15 mouse cellular contexts compared by ENCODE assay signal in the genomic region with DNA sequence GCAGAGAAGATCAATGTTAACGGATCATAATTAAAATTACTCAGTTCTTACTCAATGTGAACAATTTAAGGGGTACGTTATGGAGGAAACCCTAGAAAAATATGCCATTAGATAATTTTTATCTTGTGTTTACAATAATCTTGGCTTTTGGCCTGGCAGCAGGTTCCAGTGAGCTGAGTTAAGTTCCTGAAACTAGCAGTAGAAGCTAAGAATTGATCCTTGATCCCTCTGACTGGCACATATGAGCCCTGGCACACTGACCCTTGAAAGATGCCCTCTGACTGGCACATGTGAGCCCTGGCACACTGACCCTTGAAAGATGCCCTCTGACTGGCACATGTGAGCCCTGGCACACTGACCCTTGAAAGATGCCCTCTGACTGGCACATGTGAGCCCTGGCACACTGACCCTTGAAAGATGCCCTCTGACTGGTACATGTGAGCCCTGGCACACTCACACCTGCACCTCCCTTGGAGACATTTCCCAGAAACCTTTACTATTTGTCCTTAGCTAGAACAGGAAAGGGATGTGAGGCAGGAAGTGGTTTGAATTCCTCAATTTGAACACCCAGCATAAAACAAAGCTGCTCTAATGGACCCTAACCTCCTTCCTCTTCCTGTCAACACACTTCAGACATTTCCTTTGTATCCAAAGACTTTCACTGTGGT. TPM values are rescaled to one million over a fixed set of nuclear protein-coding genes. Genes with fewer than 3 reads are reported as not detected.
A peak's percentile ranks its signal among the peaks of the same experiment; 100 is the strongest.
DNase-seq lines count a peak whose midpoint lies in the region; ATAC-seq and TF ChIP-seq lines count a peak whose summit lies in the region.
"Had no signal": no experiment of that assay in that cellular context is flagged by ENCODE, and none has a peak within 500 bp of the region (broad histone marks: within the 10 kb centered on the region; RNA-seq: fewer than 3 reads in every experiment).

No protein-coding gene starts in this region.

- ATAC-seq in heart, embryonic 14.5 days (ENCODE audit: insufficient number of reproducible peaks, insufficient read depth, low FRiP score, low read depth) = no peak; the same call in 1 of the 2 replicates
- ATAC-seq in erythroid progenitor cell, adult 5-6 weeks (replicated peaks; ENCODE audit: low FRiP score, poor library complexity, severe bottlenecking) = no peak
- ATAC-seq: midbrain, embryonic 13.5 days had no signal

- no peak for TF ChIP-seq RAD21 in MEL (IDR thresholded peaks at IDR 0.05; ENCODE audit: low read depth, low read length)

- no peaks in the 10 kb centered on the region for H3K79me2 ChIP-seq in MEL (ENCODE audit: control insufficient read depth, insufficient read depth, low read length, poor library complexity)

- no peak overlapping the region for H3K4me3 ChIP-seq in MEL (ENCODE audit: control insufficient read depth in 1 of 2, insufficient read depth in 1 of 2, low read depth in 2 of 2, low read length in 2 of 2)
- H3K4me3 ChIP-seq in heart, embryonic 14.5 days (ENCODE audit: control insufficient read depth in 1 of 2, insufficient read depth in 1 of 2, low read depth in 1 of 2, low read length in 2 of 2) = no peak overlapping the region
- H3K4me3 ChIP-seq: midbrain, embryonic 13.5 days had no signal

- H3K9ac ChIP-seq in MEL (ENCODE audit: control insufficient read depth, low read depth, low read length, poor library complexity, severe bottlenecking) = no peak overlapping the region
- H3K9ac ChIP-seq in heart, embryonic 14.5 days (ENCODE audit: low read length) = no peak overlapping the region
- H3K9ac ChIP-seq: midbrain, embryonic 13.5 days had no signal

- H3K27me3 ChIP-seq in MEL (ENCODE audit: control insufficient read depth in 1 of 2, insufficient read depth in 2 of 2, low read length in 2 of 2) = 0 out of 4 replicates have a peak, but pooled peaks cover 0 to 2% of the 10 kb centered on the region in 2 experiments
- no peaks in the 10 kb centered on the region for H3K27me3 ChIP-seq in heart, embryonic 14.5 days (ENCODE audit: control insufficient read depth, insufficient read depth, low read length)
- H3K27me3 ChIP-seq: midbrain, embryonic 13.5 days had no signal

- DNase-seq in kidney, adult 8-10 months = peak; percentile 52 to 58
- no peak for DNase-seq in kidney, postnatal 4 days
- peak; percentile 18 for DNase-seq in MEL (ENCODE audit: low read depth, low spot score)
- DNase-seq in lung, postnatal 36 days = peak; percentile 43
- no peak for DNase-seq in natural killer cell, adult 2 months (ENCODE audit: low spot score in 2 of 2)
- no peak for DNase-seq in left cerebral cortex, adult 8-10 months (ENCODE audit: low spot score in 2 of 2)
- DNase-seq: adrenal gland, adult 8-10 months; cerebellum, postnatal 10 days had no signal

- WGBS in heart, embryonic 14.5 days = 58% methylated on average over 2 of the region's 2 CpGs

- no peak for TF ChIP-seq POLR2A in MEL (IDR thresholded peaks at IDR 0.05; ENCODE audit: control insufficient read depth in 1 of 2, insufficient read depth in 1 of 2, low read depth in 1 of 2, low read length in 2 of 2, poor library complexity in 1 of 2)

- no peak overlapping the region for H3K4me2 ChIP-seq in heart, embryonic 14.5 days (ENCODE audit: low read length)
- H3K4me2 ChIP-seq: midbrain, embryonic 13.5 days had no signal

- peak; percentile 16 to 42; a peak in 2 of 4 replicates for TF ChIP-seq EP300 in MEL (IDR thresholded peaks at IDR 0.05; ENCODE audit: low read depth in 1 of 2, low read length in 2 of 2)

- H3K36me3 ChIP-seq in MEL (ENCODE audit: control insufficient read depth in 1 of 2, insufficient read depth in 2 of 2, low read length in 2 of 2) = no peaks in the 10 kb centered on the region; a peak in 1 of 4 replicates
- no peaks in the 10 kb centered on the region for H3K36me3 ChIP-seq in heart, embryonic 14.5 days (ENCODE audit: control insufficient read depth, insufficient read depth, low read length)
- H3K36me3 ChIP-seq: midbrain, embryonic 13.5 days had no signal

- peaks cover 0 to 9% of the 10 kb centered on the region in 2 experiments; a peak in 2 of 4 replicates for H3K4me1 ChIP-seq in MEL (ENCODE audit: control insufficient read depth in 1 of 2, insufficient read depth in 2 of 2, low read length in 2 of 2)
- peaks cover 2 to 5% of the 10 kb centered on the region in 2 experiments; a peak in 3 of 4 replicates for H3K4me1 ChIP-seq in heart, embryonic 14.5 days (ENCODE audit: control insufficient read depth in 2 of 2, insufficient read depth in 2 of 2, low read length in 2 of 2)
- H3K4me1 ChIP-seq: midbrain, embryonic 13.5 days had no signal

- TF ChIP-seq CTCF in MEL (IDR thresholded peaks at IDR 0.05 in 2 of 3, conservative IDR thresholded peaks at IDR 0.05 in 1 of 3; ENCODE audit: control insufficient read depth in 1 of 3, insufficient read depth in 1 of 3, low read depth in 2 of 3, low read length in 3 of 3, poor library complexity in 1 of 3, severe bottlenecking in 1 of 3) = no peak

- no peaks in the 10 kb centered on the region for H3K9me3 ChIP-seq in MEL (replicated peaks; ENCODE audit: insufficient read depth, low read length)
- H3K9me3 ChIP-seq in heart, embryonic 14.5 days (ENCODE audit: control insufficient read depth, low read length) = no peaks in the 10 kb centered on the region
- H3K9me3 ChIP-seq: midbrain, embryonic 13.5 days had no signal

- H3K27ac ChIP-seq in MEL (ENCODE audit: control insufficient read depth, low read depth, low read length) = no peak overlapping the region
- H3K27ac ChIP-seq in heart, embryonic 14.5 days (replicated peaks in 1 of 2; ENCODE audit: control insufficient read depth in 1 of 2, insufficient read depth in 1 of 2, low read depth in 2 of 2, low read length in 2 of 2) = peak overlapping the region; percentile 28 to 68; a peak in 2 of 4 replicates
- H3K27ac ChIP-seq: midbrain, embryonic 13.5 days had no signal

TF ChIP-seq in MEL, 35 proteins besides CTCF, POLR2A, EP300 and RAD21:
- TF ChIP-seq GATA1 (IDR thresholded peaks at IDR 0.05; ENCODE audit: low read depth, low read length) = peak; percentile 41; the same call in 1 of the 2 replicates
- TF ChIP-seq TBP (IDR thresholded peaks at IDR 0.05; ENCODE audit: low read depth, low read length) = no peak
- no peak for TF ChIP-seq SIN3A (IDR thresholded peaks at IDR 0.05; ENCODE audit: low read length)
- peak; percentile 31; the same call in 1 of the 2 replicates for TF ChIP-seq TCF12 (IDR thresholded peaks at IDR 0.05; ENCODE audit: low read depth, low read length)

RNA-seq across cellular contexts. Expression of a gene that starts 9.4 kb away (rescaled TPM):
- not detected in 2 replicates for total RNA-seq in MEL (2012; rRNA removed)
- not detected for polyA plus RNA-seq in MEL (2012; ENCODE audit: insufficient read depth in 1 of 2, insufficient read length in 2 of 2, low read depth in 1 of 2, low replicate concordance in 2 of 2, missing spikeins in 1 of 2)
- polyA plus RNA-seq in heart, embryonic 14.5 days (2014; fragmentation: Nextera tagmentation; extraction: Ambion mirVana) = 0.32 and 0.57 TPM in 2 replicates
- total RNA-seq in erythroid progenitor cell, adult 5-6 weeks (2015; ENCODE audit: low replicate concordance) = not detected in 2 replicates
- total RNA-seq in erythroid progenitor cell, adult 5-6 weeks (2017; ENCODE audit: low replicate concordance) = not detected in 2 replicates
- under 1 TPM in 1 of 4 experiments, not detected in 3; 0.23 TPM for total RNA-seq in left cerebral cortex, adult 8-10 months (2022)
- total RNA-seq: ES-E14; gastrocnemius, adult 18-20 months had no signal
- polyA plus RNA-seq: midbrain, embryonic 13.5 days; stomach, embryonic 14.5 days had no signal

RNA-seq across cellular contexts. Expression of a gene that starts 42.3 kb away (rescaled TPM):
- total RNA-seq in MEL (2012; rRNA removed) = 0.65 and 0.85 TPM in 2 replicates
- 1 to 10 TPM in 1 of 2 experiments, not detected in 1; 1.7 TPM for polyA plus RNA-seq in MEL (2012; ENCODE audit: insufficient read depth in 1 of 2, insufficient read length in 2 of 2, low read depth in 1 of 2, low replicate concordance in 2 of 2, missing spikeins in 1 of 2)
- polyA plus RNA-seq in heart, embryonic 14.5 days (2014; fragmentation: Nextera tagmentation; extraction: Ambion mirVana) = 0.36 and 0.59 TPM in 2 replicates
- total RNA-seq in erythroid progenitor cell, adult 5-6 weeks (2015; ENCODE audit: low replicate concordance) = 71.0 and 182 TPM in 2 replicates
- total RNA-seq in erythroid progenitor cell, adult 5-6 weeks (2017; ENCODE audit: low replicate concordance) = 38.7 and 45.7 TPM in 2 replicates
- 1 to 10 TPM; 1.2 to 2.0 (median 1.4) TPM for total RNA-seq in left cerebral cortex, adult 8-10 months (2022)
- polyA plus RNA-seq: stomach, embryonic 14.5 days had no signal

RNA-seq across cellular contexts. Expression of a gene that starts 43.5 kb away (rescaled TPM):
- not detected in 2 replicates for total RNA-seq in MEL (2012; rRNA removed)
- polyA plus RNA-seq in MEL (2012; ENCODE audit: insufficient read depth in 1 of 2, insufficient read length in 2 of 2, low read depth in 1 of 2, low replicate concordance in 2 of 2, missing spikeins in 1 of 2) = not detected
- polyA plus RNA-seq in heart, embryonic 14.5 days (2014; fragmentation: Nextera tagmentation; extraction: Ambion mirVana) = not detected in 2 replicates
- not detected in 2 replicates for total RNA-seq in erythroid progenitor cell, adult 5-6 weeks (2015; ENCODE audit: low replicate concordance)
- not detected in 2 replicates for total RNA-seq in erythroid progenitor cell, adult 5-6 weeks (2017; ENCODE audit: low replicate concordance)
- total RNA-seq in left cerebral cortex, adult 8-10 months (2022) = not detected
- total RNA-seq: adrenal gland, adult 8-10 months; ES-E14; gastrocnemius, adult 18-20 months; left cerebral cortex, postnatal 25 days had no signal
- polyA plus RNA-seq: midbrain, embryonic 13.5 days; stomach, embryonic 14.5 days had no signal

RNA-seq across cellular contexts. Expression of a gene that starts 51.8 kb away (rescaled TPM):
- total RNA-seq in MEL (2012; rRNA removed) = not detected in 2 replicates
- polyA plus RNA-seq in MEL (2012; ENCODE audit: insufficient read depth in 1 of 2, insufficient read length in 2 of 2, low read depth in 1 of 2, low replicate concordance in 2 of 2, missing spikeins in 1 of 2) = not detected
- polyA plus RNA-seq in heart, embryonic 14.5 days (2014; fragmentation: Nextera tagmentation; extraction: Ambion mirVana) = not detected in 2 replicates
- not detected in 2 replicates for total RNA-seq in erythroid progenitor cell, adult 5-6 weeks (2015; ENCODE audit: low replicate concordance)
- total RNA-seq in erythroid progenitor cell, adult 5-6 weeks (2017; ENCODE audit: low replicate concordance) = not detected in 2 replicates
- not detected for total RNA-seq in left cerebral cortex, adult 8-10 months (2022)
- total RNA-seq: adrenal gland, adult 8-10 months; ES-E14; gastrocnemius, adult 18-20 months; left cerebral cortex, postnatal 25 days had no signal
- polyA plus RNA-seq: midbrain, embryonic 13.5 days; stomach, embryonic 14.5 days had no signal

RNA-seq across cellular contexts. Expression of a gene that starts 53.8 kb away (rescaled TPM):
- total RNA-seq in MEL (2012; rRNA removed) = 11.7 and 14.5 TPM in 2 replicates
- 10 to 100 TPM in 1 of 2 experiments, not detected in 1; 45.2 TPM for polyA plus RNA-seq in MEL (2012; ENCODE audit: insufficient read depth in 1 of 2, insufficient read length in 2 of 2, low read depth in 1 of 2, low replicate concordance in 2 of 2, missing spikeins in 1 of 2)
- not detected in 2 replicates for polyA plus RNA-seq in heart, embryonic 14.5 days (2014; fragmentation: Nextera tagmentation; extraction: Ambion mirVana)
- total RNA-seq in erythroid progenitor cell, adult 5-6 weeks (2015; ENCODE audit: low replicate concordance) = not detected in 2 replicates
- 59.7 TPM in 1 of 2 replicates, not detected in the other for total RNA-seq in erythroid progenitor cell, adult 5-6 weeks (2017; ENCODE audit: low replicate concordance)
- total RNA-seq in left cerebral cortex, adult 8-10 months (2022) = 10 to 100 TPM in 1 of 4 experiments, 1 to 10 TPM in 3; 6.5 to 18.1 (median 8.9) TPM
- polyA plus RNA-seq: midbrain, embryonic 13.5 days; stomach, embryonic 14.5 days had no signal

Comparison
In these comparisons a context has a peak if more than half of its experiments do, and no peak if none do; other contexts are left out.
1. DNase-seq: peak in kidney, adult 8-10 months (2 of 2), MEL (single experiment) and lung, postnatal 36 days (single experiment); none in kidney, postnatal 4 days (0 of 2), natural killer cell, adult 2 months (0 of 2) and left cerebral cortex, adult 8-10 months (0 of 2).
2. RNA of a gene that starts 42.3 kb away (total RNA-seq): 38.7 to 182 TPM in erythroid progenitor cell, adult 5-6 weeks; 1.2 to 2.0 TPM in left cerebral cortex, adult 8-10 months and 0.65 to 0.85 TPM in MEL; every median in the first group is over 10 times any median in the second.